Mouse (Mus musculus): Measurements from ENCODE around the gene Glyr1.

Gene Glyr1

GRCm38 (mm10) chr16:5010371-5010935, 39.2 kb downstream of the Glyr1 start:
- no peak for DNase-seq

- peak; percentile 45 to 60 for DNase-seq
Measured at GRCm38 (mm10) chr16:5008076-5008475, 41.6 kb downstream of the Glyr1 start.

- DNase-seq: no peak
Measured at GRCm38 (mm10) chr16:5007492-5007891, 42.2 kb downstream of the Glyr1 start.

GRCm38 (mm10) chr16:5007067-5007466, 42.6 kb downstream of the Glyr1 start, which contains the start of gene Smim22:
Gene Smim22, plus strand, starts transcription at chr16:5007288.
- DNase-seq: peak; percentile 32 to 60

GRCm38 (mm10) chr16:5000611-5001010, 49.1 kb downstream of the Glyr1 start:
- no peak for DNase-seq

- no peak for DNase-seq
Measured at GRCm38 (mm10) chr16:4998984-4999383, 50.7 kb downstream of the Glyr1 start.

GRCm38 (mm10) chr16:4997553-4997952, 52.1 kb downstream of the Glyr1 start, which contains the start of gene Sept12:
Gene Sept12, minus strand, starts transcription at chr16:4997852.
- DNase-seq: no peak

- no peak for DNase-seq
Measured at GRCm38 (mm10) chr16:4993276-4993675, 56.4 kb downstream of the Glyr1 start.

- no peak for DNase-seq
Measured at GRCm38 (mm10) chr16:4984717-4985116, 64.9 kb downstream of the Glyr1 start.

GRCm38 (mm10) chr16:4979755-4980380, 69.8 kb downstream of the Glyr1 start:
- peak; percentile 40 to 48 for DNase-seq

GRCm38 (mm10) chr16:4978275-4979051, 71.2 kb downstream of the Glyr1 start:
- no peak for DNase-seq

- peak; percentile 51 to 56 for DNase-seq
Measured at GRCm38 (mm10) chr16:4976180-4976579, 73.5 kb downstream of the Glyr1 start.

- peak in 1 of 2 experiments; percentile 44 for DNase-seq
Measured at GRCm38 (mm10) chr16:4974521-4974920, 75.1 kb downstream of the Glyr1 start.

- DNase-seq: no peak
Measured at GRCm38 (mm10) chr16:4971626-4972025, 78.0 kb downstream of the Glyr1 start.

- no peak for DNase-seq
Measured at GRCm38 (mm10) chr16:4969055-4969843, 80.4 kb downstream of the Glyr1 start.

GRCm38 (mm10) chr16:4968426-4968825, 81.2 kb downstream of the Glyr1 start:
- no peak for DNase-seq

- peak; percentile 45 to 59 for DNase-seq
Measured at GRCm38 (mm10) chr16:4965392-4966129, 84.1 kb downstream of the Glyr1 start.

- DNase-seq: peak in 1 of 2 experiments; percentile 61
Measured at GRCm38 (mm10) chr16:4964731-4965391, 84.8 kb downstream of the Glyr1 start.
